Mouse (Mus musculus) ES-Bruce4 (cell line): ENCODE measurements around the gene Tcta. TPM values are rescaled to one million over a fixed set of nuclear protein-coding genes. Genes with fewer than 3 reads are reported as not detected.
A peak's percentile ranks its signal among the peaks of the same experiment; 100 is the strongest.

ENCODE experiments used
- H3K27ac ChIP-seq: 2 replicates; pipeline ENCODE4 v1.5.1; 2012; ENCODE audit warnings: low read length, inconsistent platforms; ENCODE audit not compliant: insufficient read depth
- H3K27me3 ChIP-seq: 2 replicates; pipeline ENCODE4 v1.6.1; 2012; ENCODE audit warnings: mild to moderate bottlenecking, low read length, inconsistent platforms; ENCODE audit not compliant: control insufficient read depth, poor library complexity, insufficient read depth, severe bottlenecking
- H3K36me3 ChIP-seq: 2 replicates; pipeline ENCODE4 v1.6.1; 2012; ENCODE audit warnings: inconsistent platforms, mild to moderate bottlenecking, low read length, moderate library complexity; ENCODE audit not compliant: control insufficient read depth, poor library complexity, insufficient read depth, severe bottlenecking
- H3K4me1 ChIP-seq: one replicate; pipeline ENCODE4 v1.8.1; 2011; ENCODE audit warnings: low read length; ENCODE audit not compliant: control insufficient read depth, insufficient read depth
- H3K4me3 ChIP-seq: 2 replicates; pipeline ENCODE4 v1.5.1; 2011; ENCODE audit warnings: low read depth, mild to moderate bottlenecking, low read length
- H3K9ac ChIP-seq: 2 replicates; pipeline ENCODE4 v1.6.1; 2012; ENCODE audit warnings: low read depth, mild to moderate bottlenecking, inconsistent platforms; ENCODE audit not compliant: poor library complexity, severe bottlenecking
- H3K9me3 ChIP-seq: replicated peaks from 2 replicates; pipeline ENCODE4 v1.6.1; 2012; ENCODE audit warnings: mild to moderate bottlenecking, low read length, inconsistent platforms; ENCODE audit not compliant: control insufficient read depth, poor library complexity, insufficient read depth, severe bottlenecking
- CTCF ChIP-seq: IDR thresholded peaks from one replicate; pipeline ENCODE4 v1.8.1; 2011; ENCODE audit warnings: low read depth, low read length
- EP300 ChIP-seq: IDR thresholded peaks from 2 replicates; pipeline ENCODE4 v1.6.1; 2011; ENCODE audit warnings: low read depth, low read length; ENCODE audit not compliant: insufficient read depth
- POLR2A ChIP-seq: IDR thresholded peaks from one replicate; pipeline ENCODE4 v1.8.1; 2011; ENCODE audit warnings: low read length; ENCODE audit not compliant: insufficient read depth
- polyA plus RNA-seq: library from polyadenylated mRNA; stranded (reverse); fragments of >200 nt; gene quantifications from 2 replicates; pipeline ENCODE4 v1.2.4, GENCODE M21; 2011; ENCODE audit warnings: low read depth; ENCODE audit not compliant: missing spikeins, insufficient read depth, insufficient read length

Tcta gene
- polyA plus RNA-seq, 1 experiment: 4.0 TPM

GRCm38 (mm10) chr9:108340258-108341138 lies 34.5 kb upstream of the Tcta start:
- Histone ChIP-seq H3K27ac (peak overlapping the region; percentile 82), H3K9me3 (no peaks in the 10 kb centered on the region), H3K4me1 (peaks cover 3% of the 10 kb centered on the region), H3K9ac (peak overlapping the region; percentile 75), H3K36me3 (peaks cover 3% of the 10 kb centered on the region), H3K4me3 (peak overlapping the region; percentile 92), H3K27me3 (no peaks in the 10 kb centered on the region)
- TF ChIP-seq POLR2A (no peak), CTCF (no peak), EP300 (no peak)

DNA sequence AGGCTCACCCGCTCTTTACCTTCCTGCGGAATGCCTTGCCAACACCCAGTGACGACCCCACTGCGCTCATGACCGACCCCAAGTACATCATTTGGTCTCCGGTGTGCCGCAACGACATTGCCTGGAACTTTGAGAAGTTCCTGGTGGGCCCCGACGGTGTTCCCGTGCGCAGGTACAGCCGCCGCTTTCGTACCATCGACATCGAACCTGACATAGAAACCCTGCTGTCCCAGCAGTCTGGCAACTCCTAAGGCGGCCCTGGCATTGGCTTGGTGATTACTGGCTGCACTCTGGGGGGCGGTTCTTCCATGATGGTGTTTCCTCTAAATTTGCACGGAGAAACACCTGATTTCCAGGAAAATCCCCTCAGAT lies 33.9 kb upstream of the Tcta start:
- no peaks in the 10 kb centered on the region for H3K27me3 ChIP-seq

GRCm38 (mm10) chr9:108338886-108339781 lies 33.2 kb upstream of the Tcta start, which contains the start of gene Gpx1:
TSS of gene Gpx1 (plus strand) at chr9:108338903.
- TF ChIP-seq POLR2A: peak; percentile 98
- no peak for TF ChIP-seq CTCF
- TF ChIP-seq EP300: peak; percentile 91
- H3K36me3 ChIP-seq: peaks cover 16% of the 10 kb centered on the region
- H3K27me3 ChIP-seq: no peaks in the 10 kb centered on the region
- H3K9ac ChIP-seq: peak within 1 kb of the TSS; percentile 75
- peaks cover 3% of the 10 kb centered on the region for H3K4me1 ChIP-seq
- no peaks in the 10 kb centered on the region for H3K9me3 ChIP-seq
- peak within 1 kb of the TSS; percentile 100 for H3K27ac ChIP-seq
- peak within 1 kb of the TSS; percentile 92 for H3K4me3 ChIP-seq

More for the DNA sequence above, 33.9 kb upstream of the Tcta start:
- peaks cover 3% of the 10 kb centered on the region for H3K4me1 ChIP-seq
- peak overlapping the region; percentile 92 for H3K4me3 ChIP-seq
- peaks cover 10% of the 10 kb centered on the region for H3K36me3 ChIP-seq
- H3K27ac ChIP-seq: peak overlapping the region; percentile 82
- H3K9ac ChIP-seq: peak overlapping the region; percentile 75
- no peaks in the 10 kb centered on the region for H3K9me3 ChIP-seq
- TF ChIP-seq CTCF (no peak), POLR2A (no peak), EP300 (no peak)

- TF ChIP-seq CTCF: no peak
- no peak for TF ChIP-seq POLR2A
- TF ChIP-seq EP300: no peak
- Histone ChIP-seq H3K36me3 (peaks cover 21% of the 10 kb centered on the region), H3K4me1 (peaks cover 3% of the 10 kb centered on the region)
Measured at GRCm38 (mm10) chr9:108338551-108338885, 32.6 kb upstream of the Tcta start.

GRCm38 (mm10) chr9:108337848-108338550 lies 32.0 kb upstream of the Tcta start:
- H3K36me3 ChIP-seq: peaks cover 23% of the 10 kb centered on the region
- H3K27me3 ChIP-seq: no peaks in the 10 kb centered on the region
- H3K9ac ChIP-seq: peak overlapping the region; percentile 71
- H3K9me3 ChIP-seq: no peaks in the 10 kb centered on the region
- peak overlapping the region; percentile 100 for H3K27ac ChIP-seq
- peaks cover 3% of the 10 kb centered on the region for H3K4me1 ChIP-seq
- no peak for TF ChIP-seq CTCF
- no peak for TF ChIP-seq POLR2A
- no peak for TF ChIP-seq EP300
- no peak overlapping the region for H3K4me3 ChIP-seq

More at GRCm38 (mm10) chr9:108338551-108338885, 32.6 kb upstream of the Tcta start:
- no peaks in the 10 kb centered on the region for H3K9me3 ChIP-seq
- peak overlapping the region; percentile 100 for H3K27ac ChIP-seq
- H3K27me3 ChIP-seq: no peaks in the 10 kb centered on the region
- H3K9ac ChIP-seq: peak overlapping the region; percentile 71
- H3K4me3 ChIP-seq: peak overlapping the region; percentile 14; the same call in 1 of the 2 replicates
